Mouse (Mus musculus): ENCODE measurements around the gene Trp53bp1. TPM values are rescaled to one million over a fixed set of nuclear protein-coding genes. Genes with fewer than 3 reads are reported as not detected.

Trp53bp1 gene
- polyA plus RNA-seq, 1 experiment from 2014 or later = 62.6 TPM

DNA sequence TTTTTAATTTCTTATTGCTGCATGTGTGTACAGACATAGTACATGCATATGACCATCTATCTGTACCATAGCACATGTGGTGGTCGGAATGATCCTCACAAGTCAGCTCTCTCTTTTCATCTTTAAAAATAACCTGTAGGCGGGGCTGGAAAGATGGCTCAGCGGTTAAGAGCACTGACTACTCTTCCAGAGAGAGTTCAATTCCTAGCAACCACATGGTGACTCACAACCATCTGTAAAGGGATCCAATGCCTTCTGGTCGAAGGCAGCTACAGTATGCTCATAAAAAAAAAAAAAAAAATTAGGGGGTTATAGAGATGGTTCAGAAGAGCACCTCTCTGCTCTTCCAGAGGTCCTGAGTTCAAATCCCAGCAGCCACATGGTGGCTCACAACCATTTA is 31.8 kb downstream of the Trp53bp1 start:
- no peaks in the 10 kb centered on the region for H3K9me3 ChIP-seq
- no peaks in the 10 kb centered on the region for H3K4me1 ChIP-seq
- WGBS = 84% methylated on average over 4 of the region's 4 CpGs
- H3K4me2 ChIP-seq = no peak overlapping the region
- H3K4me3 ChIP-seq = no peak overlapping the region
- H3K9ac ChIP-seq = no peak overlapping the region
- peaks cover 74% of the 10 kb centered on the region for H3K36me3 ChIP-seq
- no peak for ATAC-seq (ENCODE audit: insufficient number of reproducible peaks, low FRiP score, low TSS enrichment, low read depth)
- no peaks in the 10 kb centered on the region for H3K27me3 ChIP-seq
- H3K27ac ChIP-seq = no peak overlapping the region

DNA sequence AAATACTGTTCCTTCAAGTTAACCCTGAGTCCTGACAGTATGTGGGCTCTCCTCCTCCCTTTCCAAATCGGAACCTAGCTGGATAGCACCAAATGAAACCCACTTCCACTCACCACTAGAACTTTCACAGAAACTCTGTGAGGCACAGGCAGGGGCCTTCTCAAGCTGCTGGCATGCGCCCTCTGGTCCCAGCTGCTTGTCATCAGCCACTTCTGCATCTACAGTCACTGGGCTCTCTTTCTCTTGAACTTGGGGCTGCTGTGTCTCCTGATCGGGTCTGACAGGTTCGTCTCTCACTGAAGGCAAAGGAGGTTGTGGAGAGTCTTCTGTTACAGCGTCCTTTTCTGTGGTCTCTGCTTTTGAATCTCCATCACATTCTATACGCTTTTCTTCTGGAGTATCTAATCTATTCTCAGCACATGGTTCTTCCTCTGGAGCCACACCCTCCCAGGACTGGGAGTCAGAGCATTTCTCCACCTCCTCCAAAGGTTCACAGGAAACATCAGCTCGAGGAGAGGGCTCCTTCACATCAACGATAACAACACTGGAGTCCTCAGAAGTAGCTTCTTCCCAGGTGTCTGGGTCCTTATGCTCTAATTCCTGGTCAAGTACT is 35.6 kb downstream of the Trp53bp1 start:
- H3K9me3 ChIP-seq = no peaks in the 10 kb centered on the region
- H3K4me3 ChIP-seq = no peak overlapping the region
- peaks cover 71% of the 10 kb centered on the region for H3K36me3 ChIP-seq
- no peaks in the 10 kb centered on the region for H3K4me1 ChIP-seq
- no peak overlapping the region for H3K27ac ChIP-seq
- WGBS = 88% methylated on average over 8 of the region's 8 CpGs
- no peak overlapping the region for H3K9ac ChIP-seq
- H3K4me2 ChIP-seq = no peak overlapping the region
- no peaks in the 10 kb centered on the region for H3K27me3 ChIP-seq
- no peak for ATAC-seq (ENCODE audit: insufficient number of reproducible peaks, low FRiP score, low TSS enrichment, low read depth)

DNA sequence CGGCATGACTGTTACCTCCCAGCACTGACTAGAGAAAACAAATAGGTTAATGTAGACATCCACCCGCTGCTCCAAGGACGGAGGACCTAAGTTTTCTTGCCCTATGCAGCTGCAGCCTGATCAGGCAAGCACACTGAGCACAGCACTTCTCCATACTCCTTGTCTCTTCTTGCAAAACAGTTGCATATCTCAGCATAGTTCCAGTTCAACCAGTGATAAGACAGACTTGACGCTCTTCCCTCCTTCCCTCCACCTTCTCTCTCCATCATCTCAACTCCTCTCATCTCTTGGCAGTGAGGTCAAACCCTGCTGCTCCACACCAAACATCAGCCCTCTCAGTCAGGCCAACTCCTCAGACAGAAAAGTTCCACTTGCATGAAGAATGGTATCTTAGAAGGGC is 43.1 kb downstream of the Trp53bp1 start:
- Histone ChIP-seq H3K27me3 (no peaks in the 10 kb centered on the region), H3K4me1 (no peaks in the 10 kb centered on the region), H3K4me2 (no peak overlapping the region), H3K9ac (no peak overlapping the region), H3K4me3 (no peak overlapping the region), H3K36me3 (peaks cover 69% of the 10 kb centered on the region), H3K27ac (no peak overlapping the region), H3K9me3 (no peaks in the 10 kb centered on the region)
- WGBS = 92% methylated on average over 4 of the region's 4 CpGs
- no peak for ATAC-seq (ENCODE audit: insufficient number of reproducible peaks, low FRiP score, low TSS enrichment, low read depth)

DNA sequence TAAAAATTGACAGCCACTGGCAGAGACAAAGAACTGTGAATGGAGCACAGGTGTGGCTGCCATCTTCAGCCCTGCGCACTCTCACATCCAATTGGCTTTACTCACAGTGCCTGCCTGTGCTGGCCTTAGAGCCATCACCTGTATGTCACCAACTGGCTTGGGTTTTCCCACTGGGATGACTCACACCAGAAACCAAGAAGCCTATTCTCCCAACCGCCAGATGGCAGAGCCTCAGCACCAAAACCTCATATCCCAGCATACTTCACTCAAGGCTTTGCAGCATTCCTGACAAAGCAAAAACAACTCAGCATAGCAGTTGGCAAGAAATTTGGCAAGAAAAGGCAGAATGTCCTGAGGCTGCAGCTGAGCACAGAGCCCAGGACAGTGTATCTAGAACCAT is 48.2 kb downstream of the Trp53bp1 start:
- Histone ChIP-seq H3K9ac (no peak overlapping the region), H3K4me2 (no peak overlapping the region), H3K27me3 (no peaks in the 10 kb centered on the region), H3K4me3 (no peak overlapping the region), H3K36me3 (peaks cover 74% of the 10 kb centered on the region), H3K9me3 (no peaks in the 10 kb centered on the region), H3K4me1 (no peaks in the 10 kb centered on the region), H3K27ac (no peak overlapping the region)
- no peak for ATAC-seq (ENCODE audit: insufficient number of reproducible peaks, low FRiP score, low TSS enrichment, low read depth)
- WGBS = 89% methylated on average over 2 of the region's 2 CpGs

DNA sequence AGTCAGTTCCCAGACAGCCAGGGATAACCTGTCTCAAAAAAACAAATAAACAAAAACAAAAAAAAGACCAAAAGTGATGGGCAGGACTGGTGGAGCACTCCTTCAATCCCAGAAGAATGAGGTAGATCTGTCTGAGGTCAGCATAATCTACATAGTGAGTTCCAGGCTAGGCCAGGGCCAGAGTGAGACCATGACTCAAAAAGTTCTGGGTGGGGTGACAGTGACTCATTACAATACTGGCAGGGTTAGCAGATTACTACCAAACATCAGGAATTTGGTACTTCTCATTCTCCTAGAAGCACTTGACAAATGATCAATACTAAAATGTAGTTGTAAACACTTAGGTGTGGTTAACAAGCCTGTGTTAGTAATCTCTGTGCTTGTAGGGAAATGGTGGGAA is 51.2 kb downstream of the Trp53bp1 start:
- Histone ChIP-seq H3K9me3 (no peaks in the 10 kb centered on the region), H3K36me3 (peaks cover 68% of the 10 kb centered on the region), H3K9ac (no peak overlapping the region), H3K27me3 (no peaks in the 10 kb centered on the region), H3K4me1 (no peaks in the 10 kb centered on the region), H3K4me2 (no peak overlapping the region), H3K27ac (no peak overlapping the region), H3K4me3 (no peak overlapping the region)
- ATAC-seq (ENCODE audit: insufficient number of reproducible peaks, low FRiP score, low TSS enrichment, low read depth) = no peak

DNA sequence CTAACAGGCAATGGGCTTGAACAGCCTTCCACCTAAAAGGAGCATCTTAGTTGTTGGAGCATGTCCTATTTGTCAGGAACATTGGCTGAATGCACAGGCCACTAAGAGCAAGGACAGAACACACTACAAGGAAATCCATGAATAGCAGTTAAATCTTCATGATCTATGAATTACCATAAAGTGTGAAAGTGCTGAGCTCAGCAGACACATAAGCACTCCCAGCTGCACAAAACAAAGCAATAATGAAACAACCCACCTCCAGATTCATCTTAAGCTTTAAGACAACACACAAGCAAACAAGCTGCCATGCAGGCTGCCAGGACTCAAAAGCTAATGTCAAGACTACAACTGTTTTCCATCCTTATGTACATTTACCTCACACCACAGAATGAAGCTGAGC is 52.0 kb downstream of the Trp53bp1 start:
- H3K4me3 ChIP-seq = no peak overlapping the region
- H3K4me2 ChIP-seq = no peak overlapping the region
- H3K36me3 ChIP-seq = peaks cover 73% of the 10 kb centered on the region
- H3K27me3 ChIP-seq = no peaks in the 10 kb centered on the region
- H3K9ac ChIP-seq = no peak overlapping the region
- H3K27ac ChIP-seq = no peak overlapping the region
- no peaks in the 10 kb centered on the region for H3K9me3 ChIP-seq
- no peaks in the 10 kb centered on the region for H3K4me1 ChIP-seq
- no peak for ATAC-seq (ENCODE audit: insufficient number of reproducible peaks, low FRiP score, low TSS enrichment, low read depth)

DNA sequence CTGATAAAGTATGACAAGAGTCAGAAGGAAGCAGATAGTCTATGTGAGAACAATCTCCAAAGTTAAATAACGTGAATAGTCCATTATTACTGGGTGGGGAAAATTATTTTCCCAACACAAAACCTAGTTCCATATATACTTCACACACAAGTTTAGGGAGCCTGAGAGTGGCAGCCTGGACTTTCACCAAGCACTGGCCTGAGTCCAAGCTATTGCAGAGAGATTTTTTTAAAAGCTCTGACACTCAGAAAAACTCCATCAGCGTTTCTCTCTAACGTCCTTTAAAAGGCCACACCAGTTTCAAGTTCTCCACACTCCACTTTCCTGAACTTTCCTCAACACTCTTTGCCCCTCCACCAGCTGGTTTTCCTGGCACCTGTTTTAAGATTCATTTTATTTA is 56.7 kb downstream of the Trp53bp1 start:
- Histone ChIP-seq H3K9me3 (no peaks in the 10 kb centered on the region), H3K27ac (no peak overlapping the region), H3K27me3 (no peaks in the 10 kb centered on the region), H3K4me1 (no peaks in the 10 kb centered on the region), H3K4me3 (no peak overlapping the region), H3K4me2 (no peak overlapping the region), H3K36me3 (peaks cover 76% of the 10 kb centered on the region), H3K9ac (no peak overlapping the region)
- 78% methylated on average over 3 of the region's 3 CpGs for WGBS
- no peak for ATAC-seq (ENCODE audit: insufficient number of reproducible peaks, low FRiP score, low TSS enrichment, low read depth)

DNA sequence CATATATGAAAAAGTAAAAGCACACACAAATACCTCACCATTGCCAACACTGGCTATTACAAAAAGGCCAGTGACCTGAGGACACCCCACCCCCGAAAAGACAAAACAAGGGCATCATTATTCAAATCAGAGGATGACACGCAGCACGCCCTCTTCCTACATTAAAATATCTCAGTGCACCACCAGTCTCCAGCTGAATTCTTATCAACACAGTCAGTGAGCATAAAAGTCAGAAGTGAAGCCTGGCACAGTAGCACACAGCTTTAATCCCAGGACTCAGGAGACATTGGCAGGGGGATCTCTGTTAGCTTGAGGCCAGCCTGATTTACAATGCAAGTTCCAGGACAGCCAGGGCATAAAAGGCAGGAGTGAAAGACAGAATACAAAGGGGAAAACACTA is 64.7 kb downstream of the Trp53bp1 start:
- Histone ChIP-seq H3K36me3 (peaks cover 88% of the 10 kb centered on the region), H3K27ac (no peak overlapping the region), H3K4me1 (no peaks in the 10 kb centered on the region), H3K9ac (no peak overlapping the region), H3K27me3 (no peaks in the 10 kb centered on the region), H3K4me3 (no peak overlapping the region), H3K4me2 (no peak overlapping the region), H3K9me3 (no peaks in the 10 kb centered on the region)
- no peak for ATAC-seq (ENCODE audit: insufficient number of reproducible peaks, low FRiP score, low TSS enrichment, low read depth)
- 94% methylated on average over 3 of the region's 3 CpGs for WGBS

DNA sequence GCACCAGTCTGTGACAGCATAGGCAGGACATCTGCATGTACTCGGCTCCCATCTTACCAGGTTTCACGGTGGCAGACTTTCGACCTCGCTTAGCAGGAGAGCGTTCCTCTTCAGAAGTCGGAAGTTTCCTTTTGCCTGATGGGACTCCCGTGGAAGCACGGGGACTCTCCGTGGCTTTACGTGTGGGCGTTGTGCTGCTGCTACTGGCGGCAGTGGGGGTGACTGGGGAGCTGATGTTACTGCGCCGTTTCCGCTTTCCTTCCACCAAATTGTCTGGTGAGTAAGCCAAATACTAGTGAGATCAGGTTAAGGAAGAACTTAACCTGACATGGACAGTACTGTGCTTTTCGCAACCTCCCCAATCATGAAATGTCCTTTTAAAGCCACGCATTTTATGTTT is 66.9 kb downstream of the Trp53bp1 start:
- H3K4me1 ChIP-seq = no peaks in the 10 kb centered on the region
- WGBS = 94% methylated on average over 17 of the region's 17 CpGs

DNA sequence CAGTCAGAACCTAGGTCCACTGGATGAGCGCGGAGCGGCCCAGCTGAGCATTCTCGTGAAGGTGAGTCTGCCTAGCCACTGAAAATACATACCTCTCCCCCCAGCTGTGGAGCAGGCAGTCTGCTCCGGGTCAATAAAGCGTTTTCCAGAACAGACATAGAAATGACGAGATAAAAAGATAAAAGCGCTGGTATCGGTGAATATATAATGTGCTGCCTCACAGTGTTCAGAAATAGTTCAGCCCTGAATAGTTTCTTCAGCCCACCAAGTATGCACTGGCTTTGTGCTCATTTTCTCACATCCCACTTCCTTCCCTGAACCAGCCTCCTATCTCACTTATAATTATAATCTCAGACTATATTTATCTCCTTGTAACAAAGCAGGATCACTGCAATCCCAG is 75.7 kb downstream of the Trp53bp1 start:
- 91% methylated on average over 9 of the region's 9 CpGs for WGBS

More for the DNA sequence above, 66.9 kb downstream of the Trp53bp1 start:
- H3K9ac ChIP-seq = no peak overlapping the region
- H3K27me3 ChIP-seq = no peaks in the 10 kb centered on the region
- H3K27ac ChIP-seq = no peak overlapping the region
- H3K4me2 ChIP-seq = no peak overlapping the region
- peaks cover 91% of the 10 kb centered on the region for H3K36me3 ChIP-seq
- H3K9me3 ChIP-seq = no peaks in the 10 kb centered on the region
- H3K4me3 ChIP-seq = no peak overlapping the region
- no peak for ATAC-seq (ENCODE audit: insufficient number of reproducible peaks, low FRiP score, low TSS enrichment, low read depth)

DNA sequence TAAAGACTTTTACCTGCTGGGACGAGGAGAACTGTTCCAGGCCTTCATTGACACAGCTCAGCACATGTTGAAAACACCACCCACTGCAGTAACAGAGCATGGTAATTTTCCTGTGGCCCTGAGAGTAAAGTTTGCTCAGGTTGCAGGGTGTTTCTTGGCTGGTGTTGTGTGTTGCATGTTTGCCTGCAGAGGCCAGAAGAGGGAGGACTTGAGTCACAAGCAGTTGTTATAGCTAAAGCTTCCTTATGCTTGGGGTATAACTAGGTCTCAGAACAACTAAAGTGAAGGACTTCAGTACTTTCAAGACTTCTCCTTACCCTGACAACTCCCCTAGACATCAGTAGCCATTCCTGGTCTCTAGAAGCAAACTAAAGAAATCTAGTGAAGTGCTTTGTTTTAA is 82.7 kb downstream of the Trp53bp1 start:
- Histone ChIP-seq H3K36me3 (peaks cover 86% of the 10 kb centered on the region), H3K27ac (no peak overlapping the region), H3K9ac (no peak overlapping the region), H3K4me3 (no peak overlapping the region), H3K4me2 (no peak overlapping the region), H3K4me1 (no peaks in the 10 kb centered on the region), H3K9me3 (no peaks in the 10 kb centered on the region), H3K27me3 (no peaks in the 10 kb centered on the region)
- no peak for ATAC-seq (ENCODE audit: insufficient number of reproducible peaks, low FRiP score, low TSS enrichment, low read depth)
- WGBS = 59% methylated on average over 1 of the region's 1 CpGs

More for the DNA sequence above, 75.7 kb downstream of the Trp53bp1 start:
- peaks cover 95% of the 10 kb centered on the region for H3K36me3 ChIP-seq
- no peaks in the 10 kb centered on the region for H3K27me3 ChIP-seq
- ATAC-seq (ENCODE audit: insufficient number of reproducible peaks, low FRiP score, low TSS enrichment, low read depth) = no peak
- H3K4me2 ChIP-seq = no peak overlapping the region
- no peaks in the 10 kb centered on the region for H3K9me3 ChIP-seq
- H3K4me1 ChIP-seq = no peaks in the 10 kb centered on the region
- H3K9ac ChIP-seq = no peak overlapping the region
- H3K27ac ChIP-seq = no peak overlapping the region
- H3K4me3 ChIP-seq = no peak overlapping the region

DNA sequence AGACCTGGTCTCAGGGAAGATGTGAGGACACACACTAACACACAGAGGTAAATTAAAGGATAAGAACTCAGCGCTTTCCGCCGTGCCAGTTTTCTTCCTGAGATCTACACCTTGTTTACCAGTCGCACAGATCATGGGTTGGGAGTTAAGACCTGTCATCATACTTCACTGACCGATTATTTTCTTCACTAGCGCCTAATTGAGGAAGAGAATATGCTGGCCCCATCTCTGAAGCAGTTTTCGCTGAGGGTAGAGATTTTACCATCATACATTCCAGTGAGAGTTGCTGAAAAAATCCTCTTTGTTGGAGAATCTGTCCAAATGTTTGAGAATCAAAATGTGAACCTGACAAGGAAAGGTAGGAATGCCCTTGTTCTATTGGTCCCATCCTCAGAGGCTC is 87.1 kb downstream of the Trp53bp1 start:
- no peak overlapping the region for H3K9ac ChIP-seq
- H3K36me3 ChIP-seq = peaks cover 69% of the 10 kb centered on the region
- H3K4me2 ChIP-seq = no peak overlapping the region
- no peaks in the 10 kb centered on the region for H3K27me3 ChIP-seq
- no peak overlapping the region for H3K4me3 ChIP-seq
- no peak overlapping the region for H3K27ac ChIP-seq
- H3K4me1 ChIP-seq = no peaks in the 10 kb centered on the region
- 93% methylated on average over 7 of the region's 7 CpGs for WGBS
- no peak for ATAC-seq (ENCODE audit: insufficient number of reproducible peaks, low FRiP score, low TSS enrichment, low read depth)
- H3K9me3 ChIP-seq = no peaks in the 10 kb centered on the region

DNA sequence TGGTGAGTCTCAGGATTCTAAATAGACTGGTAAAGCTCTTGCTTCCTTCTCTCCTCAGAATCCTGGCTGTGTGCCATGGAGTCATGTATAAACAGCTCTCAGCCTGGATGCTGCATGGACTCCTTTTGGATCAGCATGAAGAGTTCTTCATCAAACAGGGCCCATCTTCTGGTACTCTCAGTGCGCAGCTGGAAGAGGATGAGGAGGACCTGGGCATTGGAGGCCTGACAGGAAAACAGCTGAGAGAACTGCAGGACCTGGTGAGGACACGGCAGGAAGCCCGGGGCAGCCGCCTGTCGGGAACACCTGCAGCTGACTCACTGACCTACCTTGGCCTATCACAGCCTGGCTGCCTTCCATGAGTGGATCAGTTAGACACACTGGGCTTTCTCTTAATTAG is 87.8 kb downstream of the Trp53bp1 start:
- WGBS = 85% methylated on average over 5 of the region's 5 CpGs
- H3K4me2 ChIP-seq = no peak overlapping the region
- H3K27ac ChIP-seq = no peak overlapping the region
- no peak overlapping the region for H3K4me3 ChIP-seq
- no peaks in the 10 kb centered on the region for H3K4me1 ChIP-seq
- no peaks in the 10 kb centered on the region for H3K9me3 ChIP-seq
- peaks cover 69% of the 10 kb centered on the region for H3K36me3 ChIP-seq
- no peaks in the 10 kb centered on the region for H3K27me3 ChIP-seq
- H3K9ac ChIP-seq = no peak overlapping the region
- ATAC-seq (ENCODE audit: insufficient number of reproducible peaks, low FRiP score, low TSS enrichment, low read depth) = no peak
